Mouse (Mus musculus): Measurements from ENCODE around the gene Odf3l2. TPM values are rescaled to one million over a fixed set of nuclear protein-coding genes. Genes with fewer than 3 reads are reported as not detected.
A peak's percentile ranks its signal among the peaks of the same experiment; 100 is the strongest.

The Odf3l2 gene
- not detected in 2 replicates for total RNA-seq (2021)
- long read RNA-seq = 0 reads

DNA sequence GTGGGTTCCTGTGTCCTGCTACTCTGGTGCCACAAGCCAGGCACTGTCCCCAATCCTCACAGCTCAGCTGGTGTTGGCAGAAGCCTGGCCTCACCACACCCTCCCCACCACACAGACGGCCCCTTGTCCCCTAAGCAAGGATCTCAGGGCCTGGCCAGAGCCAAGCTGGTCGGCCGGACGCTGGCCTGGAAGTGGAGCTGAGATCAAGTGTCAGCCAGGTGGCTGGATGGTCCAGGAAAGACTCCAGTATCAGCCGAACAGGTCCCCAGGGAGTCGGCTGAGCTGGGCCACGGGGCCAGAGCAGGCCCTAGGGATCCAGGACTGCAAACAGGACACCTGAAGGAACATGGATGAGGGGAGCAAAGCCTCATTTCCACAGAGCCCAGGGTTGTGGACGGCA is at the start of gene Odf3l2:
TSS of gene Odf3l2 (minus strand) at position 28 of the 400 bp plus-strand sequence.
- DNase-seq = no peak

DNA sequence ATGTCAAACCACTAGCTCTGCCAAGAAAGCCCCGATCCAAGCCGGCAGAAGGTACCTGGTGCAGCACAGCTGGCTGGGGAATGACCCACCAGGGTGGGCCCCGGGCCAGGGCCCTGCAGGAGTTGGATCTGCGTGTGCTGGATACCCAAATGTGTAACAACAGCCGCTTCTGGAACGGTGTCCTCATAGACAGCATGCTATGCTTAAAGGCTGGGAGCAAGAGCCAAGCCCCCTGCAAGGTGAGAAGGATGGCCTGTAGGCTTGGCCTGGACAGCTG is 48.8 kb upstream of the Odf3l2 start:
- no peak for DNase-seq

DNA sequence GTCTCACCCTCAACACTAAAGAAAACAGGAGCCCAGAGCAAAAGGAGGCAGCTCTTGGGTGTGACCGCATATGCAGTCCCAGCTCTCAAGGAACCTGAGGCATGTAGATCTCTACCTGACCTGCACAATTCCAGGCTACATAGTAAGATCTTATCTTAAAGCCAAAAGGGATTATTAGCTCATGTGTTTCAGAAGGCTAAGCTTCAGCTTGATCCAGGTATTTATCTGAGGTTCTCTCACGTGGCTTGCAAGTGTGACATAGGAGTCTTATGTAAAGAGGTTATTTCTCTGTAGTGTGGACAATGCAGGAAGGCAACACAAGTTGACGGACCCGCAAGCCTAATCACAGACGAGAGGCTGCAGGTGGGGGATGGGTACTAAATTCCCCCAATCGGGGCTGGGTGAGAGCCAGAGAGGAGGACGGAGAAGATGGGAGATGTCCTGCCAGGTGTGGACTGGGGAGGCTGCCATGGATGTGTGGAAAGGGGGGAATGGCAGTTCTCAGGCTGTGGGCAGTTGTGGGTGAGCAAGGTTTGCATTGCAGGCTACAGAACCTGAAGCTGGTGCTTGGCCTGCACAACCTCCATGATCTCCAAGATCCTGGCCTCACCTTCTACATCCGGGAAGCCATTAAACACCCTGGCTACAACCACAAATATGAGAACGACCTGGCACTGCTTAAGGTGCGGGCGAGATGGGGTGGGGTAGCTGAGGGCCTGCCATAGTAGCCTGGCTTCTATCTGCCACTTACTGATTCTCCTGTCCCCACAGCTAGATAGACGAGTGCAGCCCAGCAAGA is 48.2 kb upstream of the Odf3l2 start:
- no peak for DNase-seq

DNA sequence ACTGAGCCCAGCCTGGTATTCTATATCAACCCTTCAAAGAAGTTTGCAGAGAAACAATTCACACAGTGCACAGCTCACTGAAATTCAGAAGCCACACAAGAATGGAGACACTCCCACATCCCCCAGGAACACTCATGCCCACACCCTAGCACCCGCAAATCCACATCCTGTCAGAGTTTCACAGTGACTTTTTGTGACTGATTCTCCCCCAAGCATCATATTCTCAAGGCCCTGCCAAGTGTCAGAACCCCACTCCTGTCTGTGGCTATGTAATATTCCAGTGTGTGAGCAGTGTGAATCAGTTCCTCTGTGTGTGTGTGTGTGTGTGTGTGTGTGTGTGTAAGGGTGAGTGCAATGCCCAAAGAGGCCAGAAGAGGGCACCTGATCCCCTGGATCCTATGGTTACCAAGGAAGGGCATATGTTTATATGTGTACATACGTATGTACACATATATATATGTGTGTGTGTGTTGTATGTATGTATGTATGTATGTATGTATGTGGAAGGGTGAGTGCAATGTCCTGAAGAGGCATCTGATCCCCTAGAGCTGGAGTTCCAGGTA is 46.5 kb upstream of the Odf3l2 start:
- no peak for DNase-seq

DNA sequence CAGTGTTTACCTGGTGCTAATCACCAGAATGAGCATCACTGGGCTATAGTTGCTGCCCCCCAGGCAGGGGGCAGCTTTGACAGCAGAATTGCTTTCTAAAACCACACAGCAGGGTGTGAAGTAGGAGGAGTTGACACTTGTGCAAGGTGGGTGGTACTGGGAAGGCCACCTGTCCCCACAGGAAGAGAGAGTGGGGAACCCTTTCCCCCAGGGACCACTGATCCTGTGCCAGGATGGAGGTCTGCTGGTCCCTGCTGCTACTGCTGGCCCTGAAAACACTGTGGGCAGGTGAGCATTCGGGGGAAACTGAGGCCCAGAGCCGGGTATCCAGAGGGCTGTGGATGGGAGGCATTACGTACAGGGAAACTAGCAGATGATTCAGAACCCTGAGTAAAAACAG is 43.6 kb upstream of the Odf3l2 start:
- DNase-seq = no peak

DNA sequence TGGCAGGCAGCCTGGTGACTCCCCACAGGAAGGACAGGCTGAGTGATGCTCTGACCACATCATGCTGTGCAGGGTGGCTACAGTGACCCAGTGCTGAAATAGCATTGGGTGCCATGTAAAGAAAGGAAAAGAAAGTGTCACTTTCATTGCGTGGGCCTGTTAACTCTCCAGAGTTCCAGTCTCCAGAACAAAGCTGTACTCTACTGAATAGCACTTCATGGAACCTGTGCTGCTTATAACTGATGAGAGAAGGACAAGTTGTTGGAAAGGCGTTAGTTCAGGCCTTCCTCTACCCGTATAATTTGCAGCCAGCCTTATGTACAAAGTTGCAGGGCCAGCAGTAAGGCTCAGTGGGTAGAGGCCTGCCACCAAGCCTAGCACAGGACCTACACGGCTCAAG is 43.2 kb upstream of the Odf3l2 start, which contains the start of gene Gzmm:
TSS of gene Gzmm (plus strand) at position 301 of the 400 bp plus-strand sequence.
- no peak for DNase-seq

DNA sequence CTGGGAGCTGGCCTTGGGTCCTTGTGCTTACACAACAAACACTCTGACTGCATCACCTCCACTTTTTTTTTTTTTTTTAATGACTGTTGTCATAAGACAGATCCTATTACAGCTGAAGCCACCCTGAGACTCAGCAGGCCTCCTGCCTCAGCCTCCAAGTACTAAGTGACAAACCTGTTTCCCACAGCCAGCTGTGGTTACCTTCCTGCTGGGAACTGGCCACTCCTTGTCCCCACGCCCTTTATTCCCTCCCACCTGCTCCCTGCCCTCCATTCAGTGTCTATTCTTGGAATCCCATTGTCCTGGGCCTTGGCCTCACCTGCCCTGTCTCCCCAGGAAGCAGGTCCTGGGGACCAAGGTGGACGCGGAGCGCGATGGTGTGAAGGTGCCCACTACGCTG is 42.0 kb upstream of the Odf3l2 start:
- no peak for DNase-seq

DNA sequence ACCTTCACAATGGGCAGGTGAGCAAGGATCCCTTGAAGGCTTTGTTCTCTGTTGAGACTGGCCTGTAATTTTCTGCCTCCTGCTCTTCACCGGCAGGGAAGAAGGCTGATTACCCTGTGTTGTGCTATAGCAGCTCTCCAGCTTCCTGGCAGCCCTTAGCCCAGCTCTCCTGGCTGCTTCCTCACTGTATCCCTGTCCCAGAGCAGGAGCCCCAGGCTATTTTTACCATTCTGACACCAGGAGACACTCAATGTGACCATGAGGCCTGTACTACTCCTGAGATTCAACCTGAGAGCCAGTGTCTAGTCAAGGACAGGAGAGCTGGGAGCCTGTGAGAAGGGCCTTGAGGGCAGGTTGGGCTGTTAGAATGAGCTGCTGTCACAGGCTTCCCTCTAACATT is 41.2 kb upstream of the Odf3l2 start:
- DNase-seq = no peak

DNA sequence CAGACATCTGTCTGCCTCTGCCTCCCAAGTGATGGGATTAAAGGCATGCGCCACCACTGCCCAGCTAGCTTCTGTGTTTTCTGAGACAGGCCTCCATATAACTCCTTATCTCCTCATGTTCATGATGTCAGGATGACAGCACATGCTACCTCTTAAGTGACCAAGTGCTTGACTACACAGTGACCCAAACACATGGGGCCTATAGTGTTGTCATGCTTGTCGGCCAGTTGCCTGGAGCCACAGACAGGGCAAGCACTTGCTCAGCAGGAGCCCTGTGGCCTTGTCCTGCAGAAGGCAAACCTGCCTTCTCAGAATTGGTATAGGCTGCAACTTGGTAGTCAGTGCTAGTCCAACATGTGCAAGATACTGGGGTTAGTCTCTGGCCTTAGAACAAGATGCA is 40.7 kb upstream of the Odf3l2 start:
- DNase-seq = no peak

DNA sequence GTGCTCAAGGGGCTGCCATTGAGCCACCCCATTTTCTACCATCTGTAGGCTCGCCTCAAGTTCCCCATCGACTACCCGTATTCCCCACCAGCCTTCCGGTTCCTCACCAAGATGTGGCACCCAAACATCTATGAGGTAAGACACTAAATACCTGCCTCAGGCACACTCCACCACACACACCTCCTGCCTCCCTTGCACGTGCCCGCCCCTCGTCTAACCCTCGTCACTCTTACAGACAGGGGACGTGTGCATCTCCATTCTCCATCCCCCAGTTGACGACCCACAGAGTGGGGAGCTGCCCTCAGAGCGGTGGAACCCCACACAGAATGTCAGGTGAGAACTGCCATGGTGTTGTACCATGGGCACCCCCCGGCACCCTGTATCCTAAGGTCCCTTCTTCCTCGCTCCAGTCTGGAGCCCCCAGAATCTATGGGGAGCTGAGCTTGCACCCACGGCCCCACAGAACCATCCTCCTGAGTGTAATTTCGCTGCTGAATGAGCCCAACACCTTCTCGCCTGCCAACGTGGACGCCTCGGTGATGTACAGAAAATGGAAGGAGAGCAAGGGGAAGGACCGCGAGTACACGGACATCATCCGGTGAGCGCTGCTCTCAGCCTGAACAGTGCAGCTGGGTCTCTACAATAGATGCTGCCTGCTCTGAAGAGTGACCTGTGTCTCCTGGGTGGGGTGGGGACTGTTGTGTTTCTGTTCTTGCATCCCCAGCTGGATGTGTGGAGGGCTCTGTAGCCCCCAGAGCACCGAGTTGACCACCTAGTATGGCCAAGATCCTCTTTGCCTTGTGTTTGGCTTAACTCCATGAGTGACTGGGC is 39.4 kb upstream of the Odf3l2 start:
- no peak for DNase-seq

DNA sequence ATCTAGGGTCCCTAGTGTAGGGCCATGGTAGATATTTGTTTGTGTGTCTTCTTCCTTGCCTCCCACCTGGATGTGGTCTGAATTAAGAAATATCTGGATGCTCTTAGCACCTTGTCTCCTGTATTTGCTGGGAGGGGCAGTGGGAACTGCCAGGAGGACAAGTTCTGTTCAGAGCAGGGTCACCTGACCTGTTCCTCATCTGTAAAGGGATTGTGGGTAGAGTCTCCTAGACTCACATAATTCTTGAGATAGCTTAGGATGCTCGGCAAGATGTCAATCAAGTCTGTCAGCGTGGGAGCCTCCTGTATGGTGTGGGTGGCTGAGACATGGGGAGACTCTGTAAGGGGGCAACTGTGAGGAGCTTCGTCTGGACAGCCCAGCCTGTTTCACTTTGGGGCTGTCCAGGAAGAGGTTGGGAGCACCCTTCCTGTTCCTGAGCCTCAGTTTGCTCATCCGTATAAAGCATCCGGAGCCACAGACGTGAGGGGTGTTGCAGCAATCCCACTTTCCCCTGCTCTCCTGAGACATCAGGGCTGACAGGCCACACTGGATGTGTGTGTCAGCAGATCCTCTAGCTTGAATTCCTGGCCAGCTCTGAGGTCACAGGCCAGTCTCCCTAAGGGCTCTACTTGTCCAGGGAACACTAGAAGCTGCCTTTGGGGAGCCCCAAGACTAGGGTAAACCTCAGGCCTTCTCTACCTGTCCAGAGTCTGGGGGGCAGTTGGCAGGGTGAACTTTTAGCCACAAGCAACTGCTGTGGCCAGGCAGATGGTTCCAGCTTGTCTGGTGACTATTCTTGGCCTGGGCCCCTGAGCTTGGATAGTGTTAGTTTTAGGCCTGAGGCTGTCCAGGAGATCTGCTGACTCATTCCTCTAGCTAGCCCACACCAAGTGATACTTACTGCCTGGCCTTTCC is 38.4 kb upstream of the Odf3l2 start:
- DNase-seq = no peak

DNA sequence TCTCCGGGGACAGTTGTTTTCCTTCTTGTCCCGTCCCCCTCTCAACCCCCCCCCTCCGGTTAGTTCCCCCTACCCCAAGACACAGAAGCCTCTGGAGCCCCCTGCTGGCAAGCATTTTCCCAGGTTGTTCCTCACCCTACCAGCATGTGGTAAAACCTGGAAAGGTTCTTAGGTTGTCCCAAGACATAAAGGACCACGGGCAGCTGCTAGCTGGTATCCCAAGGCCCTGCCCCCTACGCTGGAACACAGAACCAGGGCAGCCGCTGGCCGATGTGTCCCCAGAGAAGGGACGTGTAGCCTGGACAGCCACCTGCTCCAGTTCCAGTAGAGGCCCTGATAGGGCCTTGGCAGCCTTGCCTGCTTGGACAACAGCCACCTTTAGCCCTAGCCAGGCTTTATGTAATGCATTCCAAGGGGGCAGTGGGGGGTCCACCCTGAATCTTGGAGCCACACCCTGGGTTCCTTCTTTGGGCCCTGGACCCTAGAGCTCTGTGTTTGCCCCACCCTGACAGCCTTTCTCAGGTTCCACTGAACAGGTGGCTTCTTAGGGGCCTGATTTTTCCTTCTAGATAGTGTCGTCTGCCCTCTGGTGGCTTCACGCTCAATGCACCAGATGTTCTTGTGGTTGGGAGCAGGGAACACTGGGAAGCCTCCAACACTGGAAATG is 37.5 kb upstream of the Odf3l2 start:
- DNase-seq = peak; percentile 58

DNA sequence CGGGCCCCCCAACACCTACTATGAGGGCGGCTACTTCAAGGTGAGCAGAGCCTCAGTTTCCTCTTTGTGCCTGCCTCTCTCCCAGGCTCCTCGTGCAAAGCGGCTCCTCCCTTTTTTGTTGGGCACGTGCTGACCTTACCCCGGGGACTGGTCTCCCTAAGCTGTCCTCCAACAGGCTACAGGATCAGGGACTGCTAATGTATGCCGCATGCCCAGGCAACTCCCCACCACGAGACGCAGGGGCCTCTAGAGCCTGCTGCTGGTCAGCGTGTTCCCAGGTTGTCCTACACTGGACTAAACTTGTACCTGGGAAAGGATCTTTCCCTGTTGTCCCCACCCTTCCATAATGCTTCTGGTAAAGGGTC is 37.0 kb upstream of the Odf3l2 start:
- DNase-seq = no peak

DNA sequence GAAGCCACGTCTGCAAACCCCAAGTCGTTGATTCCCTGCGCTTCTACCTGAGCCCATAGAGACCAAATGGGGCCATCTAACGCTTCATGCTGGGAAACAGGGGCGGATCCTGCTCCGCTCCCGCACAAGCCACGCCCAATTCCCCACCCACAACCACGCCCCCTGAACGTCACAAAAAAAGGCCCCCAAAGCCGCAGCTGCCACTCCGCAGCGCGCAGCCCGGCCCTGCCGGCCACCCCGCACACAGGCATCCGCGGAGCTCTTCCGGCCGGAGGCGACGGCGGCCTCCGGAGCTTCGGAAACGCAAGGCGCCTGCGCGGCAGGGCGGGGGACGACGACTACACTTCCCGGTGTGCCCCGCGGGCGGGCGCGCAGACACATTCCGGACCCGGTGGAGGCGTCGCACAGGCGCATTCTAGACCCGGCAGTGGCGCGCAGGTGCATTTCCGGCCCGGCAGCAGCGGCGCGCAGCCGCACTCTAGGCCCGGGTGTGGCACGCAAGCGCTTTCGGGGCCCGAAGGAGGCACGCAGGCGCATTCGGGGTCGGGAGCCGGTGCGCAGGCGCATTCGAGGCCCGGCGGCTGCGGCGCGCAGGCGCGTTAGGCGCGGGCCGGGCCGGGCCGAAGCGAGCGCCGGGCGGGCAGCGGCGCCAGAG is 36.2 kb upstream of the Odf3l2 start, which contains the start of gene Cdc34:
TSS of gene Cdc34 (plus strand) at position 605 of the 655 bp plus-strand sequence.
- peak; percentile 99 for DNase-seq

DNA sequence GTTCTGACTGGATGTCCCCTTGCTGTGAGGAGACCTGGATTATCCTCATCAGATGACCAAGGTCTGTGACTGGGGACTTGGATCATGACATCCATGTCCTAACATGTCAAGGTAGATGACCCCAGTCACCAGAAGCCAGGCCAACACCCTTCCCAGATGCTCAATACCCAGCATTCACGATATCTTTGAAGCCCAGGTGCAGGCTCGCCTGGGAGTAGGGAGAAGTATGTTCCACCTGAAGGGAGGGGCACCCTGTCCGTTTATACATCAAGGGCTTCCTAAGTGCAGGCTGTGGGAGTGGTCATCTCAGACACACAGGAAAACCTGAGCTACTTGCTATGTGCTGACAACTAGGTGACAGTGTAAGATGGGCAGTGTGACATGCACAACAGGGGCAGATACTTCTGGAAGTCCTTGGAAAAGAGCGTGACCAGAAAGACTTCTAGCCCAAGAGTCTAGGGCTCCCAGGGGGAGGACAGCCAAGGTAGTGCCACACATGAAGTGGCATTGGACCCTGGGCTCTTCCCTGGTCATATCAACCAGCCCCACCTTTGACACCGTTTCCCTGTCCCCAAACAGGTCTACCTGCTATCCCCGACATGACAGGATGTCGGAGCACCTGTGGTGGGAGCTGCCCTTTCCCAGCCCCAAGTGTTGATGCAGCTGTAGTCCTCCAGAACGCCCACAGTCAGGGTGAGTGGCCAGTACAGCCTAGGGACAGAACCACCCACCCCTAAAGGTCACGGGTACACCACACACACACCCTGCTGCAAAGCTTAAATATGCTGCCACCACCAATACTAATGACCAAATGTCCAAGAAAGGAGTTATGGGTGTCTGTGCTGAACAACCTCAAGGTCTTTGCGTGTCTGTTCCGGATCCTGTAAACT is 35.3 kb upstream of the Odf3l2 start:
- DNase-seq = no peak

DNA sequence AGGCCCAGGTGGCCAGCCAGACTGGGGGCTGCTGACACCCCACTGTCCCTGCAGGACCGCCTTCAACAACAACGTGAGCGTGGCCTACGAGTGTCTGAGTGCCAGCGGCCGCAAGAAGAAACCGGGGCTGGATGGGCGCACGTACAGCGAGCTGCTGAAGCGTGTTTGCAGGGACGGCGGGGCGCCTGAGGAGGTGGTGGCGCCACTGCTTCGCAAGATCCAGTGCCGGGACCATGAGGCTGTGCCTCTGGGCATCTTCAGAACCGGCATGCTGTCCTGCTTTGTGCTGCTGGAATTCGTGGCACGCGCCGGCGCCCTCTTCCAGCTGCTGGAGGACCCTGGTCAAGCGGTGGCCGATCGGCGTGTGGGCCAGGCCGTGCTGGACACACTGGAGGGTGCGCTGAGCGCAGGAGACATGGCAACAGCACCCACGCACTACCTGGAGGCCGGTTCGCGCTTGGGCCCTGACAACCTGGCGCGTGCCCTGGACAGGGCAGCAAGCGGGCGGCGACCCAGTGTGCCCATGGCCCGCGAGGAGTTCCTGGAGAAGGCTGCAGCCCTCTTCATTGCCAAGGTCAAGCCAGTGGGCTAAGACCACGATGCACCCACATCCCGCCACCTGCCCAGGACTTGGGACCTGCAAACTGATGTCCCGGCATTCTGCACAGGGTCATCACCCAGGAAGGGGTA is 30.0 kb upstream of the Odf3l2 start:
- DNase-seq = no peak

DNA sequence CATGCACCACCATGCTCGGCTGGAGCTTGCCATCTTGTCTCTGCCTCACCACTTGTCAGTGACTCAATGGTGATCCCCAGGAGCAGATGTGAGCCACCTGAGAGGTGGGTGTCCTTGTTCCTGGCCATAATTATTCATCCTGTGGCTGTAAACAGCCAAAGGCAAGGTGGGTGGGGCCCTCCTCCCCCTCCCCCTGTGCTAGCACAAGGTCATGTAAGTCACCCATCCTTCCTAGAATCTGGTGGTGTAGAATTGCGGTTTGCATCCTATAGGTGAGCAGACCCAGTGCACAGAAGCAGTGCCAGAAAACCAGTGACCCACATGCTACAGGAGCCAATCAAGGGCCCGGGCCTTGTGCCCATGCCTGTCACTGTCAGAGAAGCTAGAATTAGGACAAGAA is 27.5 kb upstream of the Odf3l2 start:
- DNase-seq = no peak

DNA sequence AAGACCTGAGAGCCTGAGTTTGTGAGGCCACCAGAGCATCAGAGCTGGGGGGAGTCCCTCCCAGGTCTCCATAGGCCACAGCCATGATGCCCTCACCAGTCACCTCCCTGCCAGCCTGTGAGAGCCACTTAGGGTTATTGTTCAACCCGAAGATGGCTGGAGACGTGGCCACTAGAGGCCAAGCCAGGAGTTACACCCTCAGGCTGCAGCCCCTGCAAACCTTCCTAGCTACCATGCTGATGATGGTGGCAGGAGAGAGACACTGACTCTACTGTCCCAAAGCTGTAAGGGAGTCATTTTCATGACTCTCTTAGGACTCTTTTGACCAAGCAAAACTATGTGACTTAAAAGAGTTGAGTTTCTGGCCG is 26.5 kb upstream of the Odf3l2 start:
- no peak for DNase-seq

DNA sequence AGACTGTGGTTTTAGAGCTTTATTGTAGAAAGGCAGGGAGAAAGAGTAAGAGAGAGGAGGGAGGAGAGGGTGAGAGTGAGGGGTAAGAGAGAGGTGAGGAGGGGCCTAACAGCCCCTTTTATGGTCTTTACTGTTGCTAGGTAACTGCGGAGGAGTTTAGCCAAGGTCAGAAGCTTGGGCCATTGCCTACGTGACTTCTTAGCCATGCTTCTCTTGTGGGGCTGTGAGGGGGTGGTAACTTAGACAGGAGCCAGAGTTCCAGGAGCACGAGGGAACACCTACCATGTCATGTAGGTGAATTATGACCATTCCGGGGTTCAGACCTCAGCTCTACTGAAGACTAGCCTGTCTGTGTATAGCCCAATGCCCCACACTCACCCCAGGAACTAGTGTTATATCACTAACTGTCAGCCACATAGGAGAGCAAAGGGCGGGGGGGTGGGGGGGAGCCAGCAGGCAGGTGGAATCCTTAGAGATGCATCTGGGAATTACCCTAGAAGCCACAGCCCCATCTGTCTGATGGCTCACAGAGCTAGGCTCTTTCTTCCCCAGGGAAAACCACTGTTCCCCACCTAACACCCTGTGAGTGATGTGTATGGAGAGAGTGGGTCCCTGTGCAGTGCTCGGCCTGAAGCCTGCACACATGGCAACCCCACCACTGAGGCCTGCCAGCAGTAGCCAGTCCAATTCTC is 26.0 kb upstream of the Odf3l2 start:
- no peak for DNase-seq
